Mouse (Mus musculus) frontal cortex, postnatal 14 days (tissue): ENCODE data around the gene Gypa.

ENCODE experiments used
- DNase-seq, 2 experiments: peaks; one replicate each; pipeline ENCODE4 v3.0.0; 2022; ENCODE audit warnings: low spot score in 2 of 2

The Gypa gene

GRCm38 (mm10) chr8:80541836-80542235 is 48.3 kb downstream of the Gypa start:
- no peak for DNase-seq

GRCm38 (mm10) chr8:80550436-80550835 is 56.9 kb downstream of the Gypa start:
- no peak for DNase-seq

- no peak for DNase-seq
Observed at GRCm38 (mm10) chr8:80551303-80551702, 57.7 kb downstream of the Gypa start.

- DNase-seq: no peak
Observed at GRCm38 (mm10) chr8:80554991-80555390, 61.4 kb downstream of the Gypa start.
